Mouse (Mus musculus): ENCODE data around the gene Decr2.
"Not testable (repeated sequence)": the region's sequence is repeated elsewhere in the genome, so short reads cannot be mapped to it uniquely, and the experiment has no call there.

Decr2 gene

DNA sequence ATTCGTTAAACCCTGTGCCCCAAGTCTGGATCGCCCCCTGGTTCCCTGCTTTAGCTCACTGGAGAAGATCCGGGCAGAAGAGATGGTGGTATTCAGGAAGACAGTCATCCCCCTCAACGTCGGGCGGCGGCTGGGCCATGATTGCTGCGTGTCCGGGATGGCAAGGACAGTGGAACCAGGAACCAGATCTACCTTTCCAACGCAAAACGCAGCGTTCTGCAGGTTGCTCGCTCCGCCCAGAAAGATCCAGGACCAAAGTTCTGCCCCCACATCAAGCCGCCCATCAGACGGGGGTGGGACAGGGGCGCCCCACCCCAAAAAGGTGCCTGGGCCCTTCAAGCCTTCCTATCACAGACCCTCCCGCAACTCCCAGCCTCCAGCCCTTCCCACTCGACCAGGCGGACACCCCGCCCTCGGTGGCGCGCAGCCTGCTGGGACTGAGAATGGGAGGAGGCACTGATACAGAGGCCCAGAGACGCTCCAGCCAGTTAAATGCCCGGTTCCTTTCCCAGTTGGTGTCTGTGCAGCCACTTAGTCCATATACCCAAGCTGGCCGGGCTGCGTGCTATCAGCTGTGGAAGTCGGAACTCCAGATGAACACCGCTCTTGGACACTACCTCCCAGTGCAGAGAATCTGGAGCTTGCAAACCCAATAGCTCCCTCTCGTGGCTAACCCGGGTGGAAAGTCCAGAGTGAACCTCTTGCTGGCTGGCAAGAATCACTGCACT, at the start of gene Decr2:
Gene Decr2 (minus strand): TSS at position 433 of the 728 bp plus-strand sequence.
- peak; percentile 92 for DNase-seq (ENCODE audit: low read depth, low spot score)

DNA sequence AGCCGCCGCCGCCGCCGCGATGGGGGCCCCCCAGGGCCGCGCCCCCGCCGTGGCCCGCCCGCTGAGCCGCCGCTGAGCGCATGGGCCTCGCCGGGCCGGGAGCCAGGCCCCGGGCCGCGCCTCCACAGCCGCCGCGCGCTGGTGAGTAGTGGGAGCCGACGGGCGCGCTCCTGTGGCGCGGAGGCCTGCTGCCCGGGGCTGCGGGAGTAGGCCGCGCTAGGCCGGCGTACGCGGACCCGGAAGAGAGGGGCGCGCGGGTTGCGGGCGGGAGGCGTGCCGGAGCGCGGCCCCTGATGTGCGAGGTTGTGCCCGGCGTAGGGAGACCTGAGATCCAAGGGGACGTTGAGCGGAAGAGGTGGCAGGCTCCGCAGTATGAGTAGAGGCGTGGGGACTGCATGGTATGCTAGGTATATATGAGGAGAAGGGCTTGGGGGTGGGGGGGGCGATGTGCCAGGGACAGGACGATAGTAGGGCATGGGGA, 48.8 kb upstream of the Decr2 start:
- peak; percentile 73 for DNase-seq (ENCODE audit: low read depth, low spot score)

DNA sequence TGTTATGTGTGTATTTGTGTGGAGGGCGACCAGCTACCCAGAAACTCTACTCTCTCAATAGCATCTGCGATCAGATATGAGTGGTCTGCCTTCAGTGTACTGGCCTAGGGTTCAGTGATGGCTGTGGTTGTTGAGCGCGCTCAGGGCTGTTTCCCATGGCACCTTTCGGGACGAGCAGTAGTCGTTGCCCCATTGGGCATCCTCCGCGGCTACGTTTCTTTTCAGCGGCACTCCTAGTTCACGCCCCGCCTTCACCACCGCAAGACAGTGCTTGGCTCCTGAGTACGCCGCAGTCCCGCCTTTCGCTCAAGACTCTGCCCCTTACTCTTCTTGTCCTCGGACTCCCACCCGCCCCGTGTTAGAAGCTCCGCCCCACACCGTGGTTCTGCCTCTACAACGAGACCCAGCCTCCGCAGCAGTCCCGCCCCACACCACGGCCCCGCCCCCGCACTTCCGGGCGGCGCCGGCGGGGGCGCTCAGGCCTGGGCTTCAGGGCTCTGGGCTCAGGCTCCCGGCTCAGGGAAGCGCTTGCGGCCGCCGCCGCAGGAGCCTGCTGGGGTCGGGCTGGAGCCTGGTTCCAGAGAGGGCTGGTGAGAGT, 48.2 kb upstream of the Decr2 start, which contains the start of gene Axin1:
Gene Axin1 (plus strand): TSS at position 450 of the 598 bp plus-strand sequence.
- DNase-seq (ENCODE audit: low read depth, low spot score): peak; percentile 99

DNA sequence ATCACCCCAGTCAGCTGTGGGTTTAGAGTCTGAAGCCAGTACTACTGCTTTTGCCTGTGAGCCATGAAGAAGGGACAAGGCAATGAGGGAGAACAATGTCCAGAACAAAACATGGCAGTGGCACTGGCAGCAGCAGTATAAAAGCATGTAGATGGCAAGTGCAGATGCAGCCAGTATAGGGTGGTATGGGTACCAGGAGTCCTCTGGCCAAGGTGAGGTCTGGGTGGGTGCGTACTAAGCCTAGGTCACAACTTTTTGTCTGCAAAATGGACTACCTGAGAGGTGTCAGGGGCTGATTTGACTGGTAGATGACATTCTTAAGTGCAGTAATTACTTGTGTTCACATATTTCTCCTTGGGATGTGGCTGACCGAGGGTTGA, 47.6 kb upstream of the Decr2 start:
- DNase-seq (ENCODE audit: low read depth, low spot score): no peak

DNA sequence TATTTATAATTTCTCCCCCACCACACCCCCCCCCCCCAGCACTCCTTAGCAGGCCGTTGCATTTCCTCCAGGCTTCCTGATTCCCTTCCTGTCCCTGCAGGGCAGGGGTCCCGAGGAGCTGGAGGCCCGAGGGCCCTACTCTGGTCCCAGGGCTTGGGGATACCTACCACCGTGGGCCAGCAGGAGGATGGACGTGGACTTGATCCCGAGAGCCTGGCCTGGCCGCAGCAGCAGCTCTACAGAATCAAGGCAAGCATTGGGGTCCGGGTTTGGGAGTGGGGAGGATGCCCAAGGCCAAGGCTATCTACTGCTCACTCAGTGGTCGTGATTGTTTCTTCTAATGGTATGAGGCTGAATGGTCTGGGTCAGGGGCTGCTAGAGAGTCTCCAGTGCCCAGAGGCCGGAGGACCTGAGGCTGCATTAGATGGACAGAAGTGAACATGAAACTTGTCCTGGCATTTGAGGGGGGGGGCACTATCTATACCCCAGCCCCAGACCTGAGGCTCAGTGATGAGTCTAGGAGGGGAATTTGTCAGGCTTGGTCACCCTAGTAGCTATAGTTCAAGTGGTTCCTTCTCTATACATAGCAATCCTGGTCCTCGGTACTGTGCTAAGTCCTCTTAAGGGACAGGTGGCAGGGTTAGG, 47.1 kb upstream of the Decr2 start:
- no peak for DNase-seq (ENCODE audit: low read depth, low spot score)

DNA sequence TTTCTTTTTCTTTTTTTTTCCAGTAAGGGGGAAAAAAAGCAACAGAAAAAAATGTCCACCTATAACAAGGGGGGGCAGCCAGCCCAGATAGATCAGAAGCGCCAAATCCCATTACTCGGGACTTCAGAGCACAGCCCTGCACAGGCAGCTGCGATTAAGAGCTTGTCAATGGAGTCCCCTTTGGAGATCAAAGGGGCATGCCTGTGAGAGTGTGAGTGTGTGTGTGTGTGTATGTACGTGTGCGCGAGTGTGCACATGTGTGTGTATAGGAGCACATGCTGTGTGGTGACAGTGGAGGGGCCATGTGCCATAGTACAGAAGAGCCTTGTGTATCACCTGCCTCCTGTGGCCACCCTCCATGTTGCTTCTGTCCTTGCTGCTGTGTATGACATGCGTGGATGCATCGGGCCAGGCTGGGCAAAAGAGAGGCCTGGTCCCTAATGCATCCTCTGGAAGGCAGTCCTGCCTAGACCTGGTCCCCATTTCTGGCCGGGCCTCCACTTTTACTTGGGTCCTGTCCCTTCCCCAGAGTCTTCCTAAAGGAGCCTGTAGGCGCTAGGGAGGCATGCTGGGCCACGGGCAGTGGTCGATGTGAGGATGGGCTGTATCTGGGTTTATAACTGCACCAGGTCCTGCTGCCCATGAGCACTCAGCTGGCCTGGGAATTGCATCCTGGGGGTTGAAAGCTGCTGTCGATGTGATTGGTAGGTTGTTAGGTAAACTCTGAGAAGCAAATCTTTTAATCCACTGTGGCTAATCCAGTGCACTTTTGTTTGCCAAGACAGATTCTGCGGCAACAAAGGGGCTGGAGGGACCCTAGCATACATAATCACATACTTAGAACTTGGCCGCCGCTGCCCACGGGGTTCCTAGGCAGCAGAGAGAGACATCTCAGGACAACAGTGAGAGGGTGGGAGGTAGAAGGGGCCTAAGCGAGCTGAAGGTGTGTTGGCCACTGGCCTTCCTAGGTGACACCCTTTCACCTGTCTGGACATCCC, 42.0 kb upstream of the Decr2 start:
- DNase-seq (ENCODE audit: low read depth, low spot score): no peak

DNA sequence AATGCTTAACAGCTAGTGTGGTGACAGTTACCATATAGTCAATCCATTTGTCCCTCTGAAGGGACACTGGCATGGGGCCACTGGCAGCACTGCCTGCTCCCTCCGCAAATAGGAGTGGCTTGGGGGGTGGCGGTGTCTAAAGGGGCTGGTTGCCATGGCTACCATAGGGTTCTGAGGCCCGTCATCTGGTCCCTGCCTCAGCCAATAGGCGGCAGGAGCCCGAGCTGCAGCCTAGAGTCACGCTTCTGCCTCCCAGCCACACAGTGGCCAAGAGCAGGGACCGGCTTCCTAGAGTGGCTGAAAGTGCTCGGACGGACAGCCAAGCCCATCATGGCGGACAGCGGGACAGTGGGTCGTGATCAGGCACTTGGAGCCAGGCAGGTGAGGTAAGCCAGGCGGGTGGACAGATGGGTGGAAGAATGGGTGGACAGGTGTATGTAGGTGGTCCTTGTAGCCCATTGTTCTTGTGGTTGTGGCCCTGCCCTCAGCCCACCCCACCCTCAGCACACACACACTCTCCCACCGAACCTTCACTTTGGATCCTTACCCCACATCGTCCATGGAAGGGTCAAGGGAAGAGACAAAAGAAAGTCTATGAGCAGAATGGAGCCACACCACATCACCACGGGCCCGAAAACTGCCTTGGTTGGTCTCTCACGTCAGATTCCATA, 41.1 kb upstream of the Decr2 start:
- DNase-seq (ENCODE audit: low read depth, low spot score): no peak

DNA sequence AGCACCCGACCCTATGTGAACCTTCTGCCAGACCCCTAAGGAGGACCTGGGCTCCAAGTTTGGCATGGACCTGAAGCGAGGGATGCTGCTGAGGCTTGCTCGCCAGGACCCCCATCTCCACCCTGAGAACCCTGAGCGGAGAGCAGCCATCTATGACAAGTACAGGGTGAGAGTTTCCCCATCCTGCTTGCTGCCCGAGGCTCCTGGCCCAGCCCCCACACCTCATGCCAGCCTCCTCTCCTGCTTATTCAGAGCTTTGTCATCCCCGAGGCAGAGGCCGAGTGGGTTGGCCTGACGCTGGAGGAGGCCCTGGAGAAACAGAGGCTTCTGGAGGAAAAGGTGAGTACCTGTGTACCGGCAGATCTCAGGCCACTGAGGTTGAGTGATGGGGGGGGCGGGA, 35.1 kb upstream of the Decr2 start:
- DNase-seq (ENCODE audit: low read depth, low spot score): no peak

DNA sequence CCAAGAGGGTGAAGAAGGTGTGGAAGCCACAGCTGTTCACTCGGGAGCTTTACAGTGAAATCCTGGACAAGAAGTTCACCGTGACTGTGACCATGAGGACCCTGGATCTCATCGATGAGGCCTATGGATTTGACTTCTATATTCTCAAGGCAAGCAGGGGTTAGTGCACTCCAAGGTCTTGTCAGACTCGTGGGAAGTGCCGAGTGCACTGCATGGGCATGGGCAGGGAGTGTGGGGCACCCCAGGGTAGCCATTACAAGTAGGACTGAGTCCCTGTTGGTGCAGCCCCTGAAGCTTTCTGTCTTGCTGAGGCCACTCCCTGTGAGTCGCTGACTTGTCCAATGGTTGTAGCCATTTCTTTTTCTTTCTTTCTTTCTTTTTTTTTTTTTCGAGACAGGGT, 34.4 kb upstream of the Decr2 start:
- no peak for DNase-seq (ENCODE audit: low read depth, low spot score)

DNA sequence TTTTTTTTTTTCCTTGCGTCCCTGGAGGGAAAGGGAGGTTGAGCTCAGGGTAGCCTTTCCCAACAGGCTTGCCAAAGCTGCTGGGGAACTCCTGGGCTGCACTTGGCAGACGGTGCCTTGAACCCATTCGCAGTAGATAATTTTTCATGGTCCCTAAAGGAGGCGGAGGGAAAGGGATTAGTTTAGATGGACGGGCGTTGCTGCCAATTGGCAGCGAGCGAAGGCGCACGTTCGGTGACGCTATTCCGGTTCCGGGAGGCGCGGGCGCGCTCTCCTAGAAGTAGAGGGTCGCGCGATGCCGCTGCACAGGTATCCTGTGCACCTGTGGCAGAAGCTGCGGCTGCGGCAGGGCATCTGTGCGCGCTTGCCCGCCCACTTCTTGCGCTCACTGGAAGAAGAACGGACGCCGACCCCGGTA, 33.1 kb upstream of the Decr2 start, which contains the start of gene Mrpl28:
Gene Mrpl28 (plus strand): TSS at position 234 of the 418 bp plus-strand sequence.
- DNase-seq (ENCODE audit: low read depth, low spot score): peak; percentile 94

DNA sequence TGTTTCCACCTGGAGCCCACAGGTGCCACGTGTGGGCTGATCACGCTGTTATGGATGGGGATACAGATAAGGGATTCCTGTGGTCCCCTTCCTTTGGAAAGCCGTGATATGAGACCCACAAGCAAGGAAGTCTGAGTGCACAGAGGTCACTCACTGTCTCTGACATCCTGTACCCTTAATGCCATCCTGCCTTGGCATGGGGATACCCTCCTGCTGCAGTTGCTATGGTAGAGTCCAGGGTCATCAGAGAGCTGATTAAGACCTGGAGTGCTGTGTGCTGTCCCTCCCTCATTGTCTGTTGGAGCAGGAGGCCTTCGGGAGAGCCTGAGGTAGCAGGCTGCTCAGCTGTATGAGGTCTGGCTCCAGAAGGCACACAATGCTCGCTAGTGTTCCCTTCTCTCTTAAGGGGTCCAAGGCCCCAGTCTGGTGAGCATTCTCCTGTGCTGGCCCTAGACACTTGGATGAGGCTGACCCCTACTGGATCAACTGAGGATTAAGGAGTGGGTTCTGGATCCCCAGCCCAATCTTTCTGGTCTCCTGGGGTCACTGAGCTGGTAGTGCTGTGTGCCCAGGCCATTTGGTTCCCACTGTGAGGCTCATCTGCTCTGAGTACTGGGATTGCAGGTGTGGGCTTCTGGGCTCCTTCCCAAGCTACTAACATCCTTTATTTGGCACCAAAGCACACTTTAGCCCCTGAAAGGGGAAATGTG, 32.4 kb upstream of the Decr2 start:
- DNase-seq (ENCODE audit: low read depth, low spot score): no peak

DNA sequence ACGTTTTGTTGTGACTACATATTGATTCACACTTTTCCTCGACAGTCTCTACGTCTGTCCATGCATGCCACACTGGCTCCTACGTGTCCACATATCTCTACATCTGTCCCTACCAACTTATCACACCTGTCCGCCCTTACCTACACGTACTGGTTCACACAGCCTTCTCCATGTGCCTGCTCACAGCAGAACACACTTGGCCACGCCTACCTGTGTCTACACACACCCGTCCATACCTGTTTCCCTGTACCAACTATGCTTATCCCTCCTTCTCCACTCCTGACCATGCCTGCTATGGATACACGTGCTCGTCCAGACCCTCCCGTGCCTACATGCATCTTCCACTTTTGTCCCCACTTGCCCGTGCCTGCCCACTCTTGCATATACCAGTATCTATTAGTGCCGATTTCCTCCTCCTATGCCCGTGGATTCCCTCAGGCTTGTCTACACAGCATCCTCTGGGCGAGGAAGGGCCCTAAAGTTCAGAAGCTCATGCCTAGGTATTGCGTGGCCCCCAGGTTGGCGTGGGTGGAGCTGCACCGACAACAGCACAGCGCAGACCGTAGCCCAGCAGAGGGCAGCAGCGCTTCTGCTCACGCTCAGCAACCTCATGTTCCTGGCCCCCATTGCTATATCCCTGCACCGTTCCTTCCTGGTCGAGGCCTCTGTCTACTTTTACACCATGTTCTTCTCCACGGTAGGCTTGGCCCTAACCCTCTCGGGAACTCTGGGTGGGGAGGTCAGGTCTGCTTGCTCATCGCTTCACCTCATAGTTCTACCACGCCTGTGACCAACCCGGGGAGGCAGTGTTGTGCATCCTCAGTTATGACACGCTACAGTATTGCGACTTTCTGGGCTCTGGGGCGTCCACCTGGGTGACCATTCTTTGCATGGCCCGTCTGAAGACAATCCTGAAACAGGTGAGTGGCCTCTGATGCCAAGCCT, 29.9 kb upstream of the Decr2 start:
- peak; percentile 93 for DNase-seq (ENCODE audit: low read depth, low spot score)

DNA sequence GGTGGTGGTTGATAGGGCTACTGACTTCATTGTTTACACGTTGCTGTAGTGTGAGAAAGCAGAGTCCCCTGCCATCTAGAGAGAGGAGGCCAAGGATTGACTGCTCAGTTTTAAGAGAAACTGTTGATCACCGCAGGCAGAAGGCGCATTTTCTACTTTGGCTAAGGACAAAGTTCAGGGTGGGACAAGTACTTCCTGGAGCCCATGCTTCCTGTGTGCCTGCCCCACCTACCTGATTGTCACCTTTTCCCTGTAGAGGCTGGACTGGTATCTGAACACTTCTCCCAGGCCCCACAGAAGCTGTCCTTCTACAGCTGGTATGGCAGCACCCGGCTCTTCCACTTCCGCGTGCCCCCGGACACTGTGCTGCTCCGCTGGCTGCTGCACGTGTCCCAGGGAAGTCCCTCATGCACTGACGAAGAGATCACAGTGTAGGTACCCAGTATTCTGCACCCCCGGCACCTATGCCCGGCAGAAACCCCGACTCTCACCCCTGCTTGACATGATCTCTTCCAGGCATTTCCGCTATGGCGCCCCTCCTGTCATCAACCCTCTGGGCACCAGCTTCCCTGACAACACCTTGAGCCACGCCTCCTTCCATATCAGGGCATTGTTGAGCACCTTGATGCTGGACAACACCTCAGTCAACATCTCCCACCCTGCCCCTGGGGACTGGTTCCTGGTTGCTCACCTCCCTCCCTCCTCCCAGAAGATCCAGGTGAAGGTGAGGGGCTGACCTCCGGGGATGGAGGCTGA, 26.5 kb upstream of the Decr2 start:
- no peak for DNase-seq (ENCODE audit: low read depth, low spot score)

DNA sequence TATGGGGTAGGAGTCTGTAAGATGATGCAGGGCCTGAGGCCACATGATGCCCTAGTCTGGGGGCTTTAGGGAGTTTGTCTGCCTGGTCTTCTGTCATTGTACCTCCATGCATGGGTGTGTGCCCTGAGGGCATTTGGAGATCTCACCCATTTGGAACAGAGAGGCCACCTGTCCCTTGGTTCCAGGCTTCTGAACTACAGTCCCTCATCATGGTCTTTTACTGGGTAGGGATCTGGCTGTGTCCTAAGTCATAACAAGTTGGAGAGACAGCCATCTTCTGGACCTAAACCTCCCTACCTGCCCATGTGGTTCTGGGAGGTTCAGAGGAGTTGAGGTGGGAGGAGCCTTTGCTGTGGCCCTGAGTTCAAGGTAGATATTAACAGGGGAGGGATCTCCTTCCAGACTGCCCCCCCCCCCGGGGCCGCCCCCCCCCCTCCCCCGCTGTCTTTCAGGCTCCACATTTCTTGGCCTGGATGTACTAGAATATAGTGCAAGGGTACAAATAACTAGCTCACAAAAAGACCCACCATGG, 25.9 kb upstream of the Decr2 start:
- no peak for DNase-seq (ENCODE audit: low read depth, low spot score)

DNA sequence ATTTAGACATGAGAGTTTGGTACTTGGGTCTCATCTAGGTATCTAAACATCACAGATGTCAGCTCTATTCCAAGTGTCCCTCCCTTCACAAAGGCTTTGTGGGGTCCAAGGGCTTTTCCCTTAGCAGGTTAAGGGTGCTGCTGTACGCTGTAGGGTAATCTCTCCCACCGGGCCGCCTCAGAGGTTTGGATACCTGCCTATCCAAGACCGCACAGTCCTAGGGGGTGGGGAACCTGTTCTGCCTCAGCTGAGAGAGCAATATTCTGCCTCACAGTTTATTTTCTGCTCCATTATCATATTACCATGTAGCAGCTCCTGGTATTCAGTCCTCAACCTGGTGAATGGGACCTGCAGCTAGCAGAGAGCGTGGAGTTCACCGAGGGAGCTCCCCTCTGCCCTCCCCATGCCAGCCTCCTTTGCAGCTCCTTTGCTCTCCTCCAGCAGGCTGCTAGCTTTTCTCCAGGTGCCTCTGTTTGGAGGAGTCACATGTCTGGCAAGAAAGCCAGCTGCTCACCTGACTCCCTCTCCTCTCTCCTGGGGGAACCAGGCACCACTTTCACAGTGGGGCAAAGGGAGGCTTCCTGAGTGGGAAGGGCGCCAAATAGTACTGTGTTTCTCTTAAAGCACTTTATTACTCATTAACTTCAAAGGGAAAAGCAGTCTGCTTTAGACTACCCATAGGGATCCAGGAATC, 25.2 kb upstream of the Decr2 start:
- DNase-seq (ENCODE audit: low read depth, low spot score): no peak

DNA sequence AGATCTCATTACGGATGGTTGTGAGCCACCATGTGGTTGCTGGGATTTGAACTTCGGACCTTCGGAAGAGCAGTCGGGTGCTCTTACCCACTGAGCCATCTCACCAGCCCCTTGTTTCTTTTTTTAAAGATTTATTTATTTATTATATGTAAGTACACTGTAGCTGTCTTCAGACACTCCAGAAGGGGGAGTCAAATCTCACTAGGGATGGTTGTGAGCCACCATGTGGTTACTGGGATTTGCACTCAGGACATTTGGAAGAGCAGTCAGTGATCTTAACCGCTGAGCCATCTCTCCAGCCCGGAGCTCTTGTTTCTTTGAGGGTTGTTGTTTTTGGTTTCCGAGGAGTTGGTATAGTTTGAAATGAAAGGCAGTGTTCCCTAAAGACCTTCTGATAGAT, 24.3 kb upstream of the Decr2 start:
- DNase-seq (ENCODE audit: low read depth, low spot score): not testable (repeated sequence)

DNA sequence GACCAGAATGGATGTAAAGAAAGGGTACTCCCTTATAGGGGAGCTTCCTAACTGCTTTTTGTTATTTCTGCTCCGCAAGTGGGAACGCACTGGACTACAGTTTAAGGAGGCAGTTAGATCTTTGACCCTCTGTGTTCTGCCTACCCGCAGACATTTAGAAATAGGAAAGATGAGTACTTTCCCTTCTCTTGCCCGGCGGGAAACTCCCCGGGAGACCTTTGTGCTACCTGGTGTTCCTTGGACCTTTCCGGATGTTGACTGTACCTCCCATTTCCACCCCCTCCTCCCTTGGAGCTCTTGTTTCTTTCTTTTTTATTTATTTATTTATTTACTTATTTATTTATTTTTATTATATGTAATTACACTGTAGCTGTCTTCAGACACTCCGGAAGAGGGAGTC, 23.9 kb upstream of the Decr2 start:
- DNase-seq (ENCODE audit: low read depth, low spot score): no peak

Data from CD4-positive, CD25-positive, alpha-beta regulatory T cell, adult 2 months (primary cell).